Mouse (Mus musculus) heart, adult 2 months (tissue): ENCODE data around the gene Pogk. TPM values are rescaled to one million over a fixed set of nuclear protein-coding genes. Genes with fewer than 3 reads are reported as not detected.

Source experiments
- DNase-seq, 2 experiments: peaks; one replicate each; pipeline ENCODE4 v3.0.0; 2021
- H3K27ac ChIP-seq: fragments of 200-600 bp; 2 replicates; pipeline ENCODE4 v1.8.1; 2022
- H3K27me3 ChIP-seq: fragments of 200-500 bp; 2 replicates; pipeline ENCODE4 v1.6.1; 2012; ENCODE audit warnings: mild to moderate bottlenecking, low read length, inconsistent platforms, mixed read lengths; ENCODE audit not compliant: control insufficient read depth, insufficient read depth
- H3K36me3 ChIP-seq: fragments of 200-500 bp; 2 replicates; pipeline ENCODE4 v1.6.1; 2012; ENCODE audit warnings: low read length, inconsistent platforms; ENCODE audit not compliant: control insufficient read depth, insufficient read depth
- H3K4me1 ChIP-seq: fragments of 200-500 bp; 2 replicates; pipeline ENCODE4 v1.6.1; 2011; ENCODE audit warnings: low read length; ENCODE audit not compliant: control insufficient read depth, insufficient read depth
- H3K4me3 ChIP-seq: fragments of 200-600 bp; 2 replicates; pipeline ENCODE4 v1.8.1; 2022
- H3K79me2 ChIP-seq: fragments of 200-500 bp; replicated peaks from 2 replicates; pipeline ENCODE4 v1.6.1; 2012; ENCODE audit warnings: mild to moderate bottlenecking, inconsistent platforms, low read length, moderate library complexity, mixed read lengths; ENCODE audit not compliant: control insufficient read depth, insufficient read depth
- H3K9ac ChIP-seq: fragments of 200-500 bp; 2 replicates; pipeline ENCODE4 v1.6.1; 2012; ENCODE audit warnings: low read depth, mild to moderate bottlenecking, control low read depth, inconsistent platforms, low read length, mixed read lengths
- CTCF ChIP-seq: fragments of 200-600 bp; IDR thresholded peaks from 2 replicates; pipeline ENCODE4 v1.8.1; 2022; ENCODE audit warnings: antibody characterized with exemption, mild to moderate bottlenecking, moderate library complexity
- EP300 ChIP-seq: fragments of 200-500 bp; IDR thresholded peaks from 2 replicates; pipeline ENCODE4 v1.6.1; 2011; ENCODE audit warnings: low read depth, low read length, control low read depth; ENCODE audit not compliant: insufficient read depth
- POLR2A ChIP-seq: fragments of 200-500 bp; IDR thresholded peaks from 2 replicates; pipeline ENCODE4 v1.6.1; 2011; ENCODE audit warnings: mild to moderate bottlenecking, low read depth, low read length, control low read depth; ENCODE audit not compliant: insufficient read depth
- WGBS: fragments of 180-500 bp; shearing (Covaris S2); methylation state at CpG from one replicate; pipeline ENCODE4 v1.1.7; 2018; 5-methylcytosine and 5-hydroxymethylcytosine counted together
- intact Hi-C: fragments of 180-260 bp; cut with DNase I; formaldehyde crosslinking; loops from one replicate; pipeline ENCODE4 v1.15.1; 2025
- polyA plus RNA-seq: library from polyadenylated mRNA; depleted of rRNA; stranded (reverse); fragments of >200 nt; gene quantifications from 2 replicates; pipeline ENCODE4 v1.2.3, GENCODE M21; 2012
- total RNA-seq, 2 experiments: library from RNA; stranded (reverse); gene quantifications; 2 replicates each; pipeline ENCODE4 v1.2.3; 2021

Gene Pogk
- total and polyA plus RNA-seq, 3 experiments, result 6.2 to 11.6 (median 9.7) TPM

DNA sequence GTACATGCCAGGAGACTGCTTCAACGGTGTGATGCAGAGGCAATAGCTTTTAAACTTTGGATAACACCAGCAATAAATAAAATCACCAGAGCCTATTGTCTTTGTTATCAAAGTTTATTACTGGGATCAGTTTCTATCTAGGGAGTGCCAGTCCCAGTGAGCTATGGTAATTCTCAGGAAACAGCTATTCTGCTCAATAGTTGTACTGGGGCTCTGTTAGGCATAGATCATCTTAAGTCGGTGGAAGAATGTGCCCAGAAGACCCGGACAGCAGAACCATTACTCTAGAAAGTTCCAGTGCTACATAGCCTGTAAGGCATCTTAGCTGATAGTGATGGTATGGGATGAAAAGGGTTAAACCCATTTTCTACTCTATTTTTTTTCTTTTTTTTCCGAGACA, 14.9 kb downstream of the Pogk start:
- 60% methylated on average over 4 of the region's 4 CpGs for WGBS
- DNase-seq, result no peak
- peaks cover 2% of the 10 kb centered on the region; the same call in 1 of the 2 replicates for H3K36me3 ChIP-seq

GRCm38 (mm10) chr1:166391671-166392070, 18.0 kb downstream of the Pogk start:
- intact Hi-C loops, result no loop called here

More for the DNA sequence above, 14.9 kb downstream of the Pogk start:
- intact Hi-C loops, result no loop called here
- TF ChIP-seq EP300, result no peak
- TF ChIP-seq CTCF, result no peak
- TF ChIP-seq POLR2A, result no peak
- Histone ChIP-seq H3K27me3 (no peaks in the 10 kb centered on the region), H3K9ac (no peak overlapping the region), H3K4me3 (no peak overlapping the region), H3K27ac (no peak overlapping the region), H3K79me2 (no peaks in the 10 kb centered on the region), H3K4me1 (no peaks in the 10 kb centered on the region)

DNA sequence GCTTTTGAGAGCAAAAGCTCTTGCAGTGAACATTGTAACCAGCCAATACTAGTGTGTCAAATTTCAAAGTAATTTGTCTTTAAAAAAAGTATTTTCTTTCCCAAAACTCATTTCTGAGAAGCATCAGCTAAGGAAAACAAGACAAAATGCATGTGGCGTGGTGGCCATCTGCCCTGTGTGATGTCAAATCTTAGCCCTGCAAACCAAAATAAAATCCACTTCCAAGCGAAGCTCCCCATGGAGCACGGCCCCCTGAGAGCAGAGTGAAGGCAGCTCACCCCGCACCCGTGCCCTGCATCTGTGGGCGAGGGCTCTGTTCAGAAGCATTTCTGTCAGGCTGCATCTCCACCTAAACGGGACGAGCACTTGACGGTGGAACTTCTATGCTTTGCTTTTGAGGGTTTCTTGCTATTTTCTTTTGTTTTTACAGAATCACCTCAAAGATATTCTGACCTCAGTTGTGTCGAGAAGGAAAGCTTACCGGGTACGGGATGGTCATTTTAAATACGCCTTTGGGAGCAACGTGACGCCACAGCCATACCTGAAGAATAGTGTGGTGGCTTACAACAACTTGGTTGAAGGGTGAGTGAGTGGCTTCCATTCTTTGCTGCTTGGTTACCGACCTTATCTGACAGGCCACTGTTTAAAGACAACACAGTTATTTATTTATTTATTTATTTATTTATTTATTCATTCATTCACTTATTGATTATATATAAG, 20.1 kb downstream of the Pogk start:
- no peak for DNase-seq
- H3K9ac ChIP-seq, result no peak overlapping the region
- H3K27me3 ChIP-seq, result no peaks in the 10 kb centered on the region
- intact Hi-C loops, result no loop called here
- WGBS, result 92% methylated on average over 16 of the region's 16 CpGs
- H3K36me3 ChIP-seq, result no peaks in the 10 kb centered on the region; the same call in 1 of the 2 replicates
- no peaks in the 10 kb centered on the region for H3K4me1 ChIP-seq
- H3K79me2 ChIP-seq, result no peaks in the 10 kb centered on the region
- H3K27ac ChIP-seq, result no peak overlapping the region
- TF ChIP-seq POLR2A (no peak), EP300 (no peak), CTCF (no peak)
- no peak overlapping the region for H3K4me3 ChIP-seq

More at GRCm38 (mm10) chr1:166391671-166392070, 18.0 kb downstream of the Pogk start:
- DNase-seq, result no peak
- no peaks in the 10 kb centered on the region for H3K79me2 ChIP-seq
- 91% methylated on average over 6 of the region's 6 CpGs for WGBS
- H3K27me3 ChIP-seq, result no peaks in the 10 kb centered on the region
- no peak overlapping the region for H3K4me3 ChIP-seq
- no peaks in the 10 kb centered on the region for H3K4me1 ChIP-seq
- H3K9ac ChIP-seq, result no peak overlapping the region
- no peak overlapping the region for H3K27ac ChIP-seq
- no peaks in the 10 kb centered on the region; the same call in 1 of the 2 replicates for H3K36me3 ChIP-seq
- TF ChIP-seq POLR2A (no peak), EP300 (no peak), CTCF (no peak)

- 73% methylated on average over 11 of the region's 11 CpGs for WGBS
- TF ChIP-seq POLR2A, result no peak
- TF ChIP-seq EP300, result no peak
- TF ChIP-seq CTCF, result no peak
- Histone ChIP-seq H3K79me2 (no peaks in the 10 kb centered on the region), H3K4me3 (no peak overlapping the region), H3K27ac (no peak overlapping the region), H3K4me1 (no peaks in the 10 kb centered on the region), H3K9ac (no peak overlapping the region), H3K36me3 (no peaks in the 10 kb centered on the region; the same call in 1 of the 2 replicates), H3K27me3 (no peaks in the 10 kb centered on the region)
- no peak for DNase-seq
- intact Hi-C loops, result no loop called here
These were observed 21.2 kb downstream of the Pogk start for GRCm38 (mm10) chr1:166388511-166388910.

- H3K9ac ChIP-seq, result no peak overlapping the region
- no peak overlapping the region for H3K27ac ChIP-seq
- TF ChIP-seq CTCF (no peak), POLR2A (no peak), EP300 (no peak)
- no peak for DNase-seq
- H3K79me2 ChIP-seq, result peaks cover 2% of the 10 kb centered on the region; the same call in 1 of the 2 replicates
- no peaks in the 10 kb centered on the region for H3K27me3 ChIP-seq
- intact Hi-C loops, result no loop called here
- H3K4me3 ChIP-seq, result no peak overlapping the region
- peaks cover 9% of the 10 kb centered on the region for H3K4me1 ChIP-seq
- 84% methylated on average over 5 of the region's 5 CpGs for WGBS
- peaks cover 4% of the 10 kb centered on the region for H3K36me3 ChIP-seq
These were observed 24.2 kb downstream of the Pogk start for GRCm38 (mm10) chr1:166385431-166385830.

DNA sequence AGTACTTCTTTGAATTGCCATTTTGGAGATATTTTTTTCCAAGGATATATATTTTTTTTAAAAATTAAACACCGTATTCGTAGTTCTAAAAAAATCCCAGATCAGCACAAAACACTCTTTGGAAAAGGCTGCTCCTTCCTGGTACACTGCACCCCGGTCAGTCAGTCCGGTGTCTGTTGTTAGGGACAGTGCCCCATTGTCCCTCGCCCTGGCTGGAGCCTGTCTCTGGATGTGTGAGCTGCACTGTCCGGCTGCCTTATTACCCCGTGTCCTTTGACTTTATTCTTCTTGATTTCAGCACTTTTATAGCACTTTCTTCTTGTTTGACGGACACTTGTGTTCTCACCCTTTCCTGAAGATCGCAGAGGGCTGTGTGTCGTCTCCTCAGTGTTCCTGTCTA, 25.0 kb downstream of the Pogk start:
- Histone ChIP-seq H3K4me3 (no peak overlapping the region), H3K36me3 (peaks cover 5% of the 10 kb centered on the region), H3K9ac (no peak overlapping the region), H3K27me3 (no peaks in the 10 kb centered on the region), H3K4me1 (peaks cover 9% of the 10 kb centered on the region), H3K79me2 (peaks cover 2% of the 10 kb centered on the region; the same call in 1 of the 2 replicates), H3K27ac (no peak overlapping the region)
- no peak for DNase-seq
- 95% methylated on average over 10 of the region's 10 CpGs for WGBS
- intact Hi-C loops, result no loop called here
- no peak for TF ChIP-seq CTCF
- no peak for TF ChIP-seq EP300
- no peak for TF ChIP-seq POLR2A
